Mouse (Mus musculus): ENCODE measurements at regions not wholly inside any gene's neighbourhood (a gene's known extent, or its start where the extent isn't known, plus 50 kb on each side); places are given as distances from the start of the nearest gene placed in this dataset.

DNA sequence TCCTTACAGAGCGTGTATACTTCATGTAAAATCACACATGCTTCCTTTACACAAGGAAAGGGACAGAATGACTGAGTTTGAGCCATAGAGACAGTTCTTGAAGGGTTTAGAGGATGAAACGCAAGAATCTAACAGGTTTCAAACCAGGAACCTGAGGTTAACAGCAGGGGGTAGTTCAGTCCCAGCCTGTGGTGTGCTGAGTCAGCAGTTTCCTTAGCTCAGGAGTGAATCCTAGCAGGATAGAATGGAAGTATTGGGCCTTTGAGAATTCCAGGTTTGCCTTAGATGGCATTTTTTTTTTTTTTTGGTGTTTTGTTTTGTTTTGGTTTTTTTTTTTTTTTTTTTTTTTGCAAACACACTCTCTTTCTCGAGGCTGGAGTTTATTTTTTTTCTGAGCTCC is 295.5 kb downstream of the Pmp22 start:
- TF ChIP-seq CHD2 (IDR thresholded peaks at IDR 0.05; ENCODE audit: low read depth, low read length) (no peak), ZNF384 (IDR thresholded peaks at IDR 0.05; ENCODE audit: low read depth, low read length) (peak; percentile 73), HCFC1 (IDR thresholded peaks at IDR 0.05; ENCODE audit: borderline replicate concordance, insufficient read depth, low read length) (no peak), ZC3H11A (IDR thresholded peaks at IDR 0.05; ENCODE audit: borderline replicate concordance, low read depth, low read length) (no peak), MAFK (IDR thresholded peaks at IDR 0.05; ENCODE audit: insufficient read depth, low read depth, low read length) (peak; percentile 100)
- in situ Hi-C loops (cut with MboI; ENCODE audit: low sequenced_read_pairs in 2 of 2, unreplicated experiment in 2 of 2): no loop called here
- no peak for DNase-seq (ENCODE audit: low read depth, low spot score)

DNA sequence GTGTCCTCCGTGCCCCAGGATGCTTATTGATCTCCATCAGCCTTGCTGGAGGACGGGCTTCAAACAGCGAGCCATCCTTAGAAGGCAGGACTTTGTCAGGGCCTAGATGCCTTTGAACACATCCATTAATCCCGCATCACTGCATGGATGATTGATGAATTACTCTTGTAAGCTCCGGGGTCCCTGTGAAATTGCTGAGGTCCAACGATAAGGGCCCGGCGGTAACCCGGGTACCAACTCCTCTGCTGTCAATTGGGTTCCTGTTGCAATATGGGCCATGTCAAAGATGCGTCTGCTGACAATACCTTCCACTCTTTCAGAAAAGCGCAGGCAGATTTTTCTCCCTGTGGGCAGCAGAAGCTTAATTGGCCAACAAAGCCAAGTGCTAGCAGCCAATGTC is 297.0 kb downstream of the Pmp22 start:
- TF ChIP-seq ZC3H11A (IDR thresholded peaks at IDR 0.05; ENCODE audit: borderline replicate concordance, low read depth, low read length) (no peak), HCFC1 (IDR thresholded peaks at IDR 0.05; ENCODE audit: borderline replicate concordance, insufficient read depth, low read length) (no peak), CHD2 (IDR thresholded peaks at IDR 0.05; ENCODE audit: low read depth, low read length) (no peak), MAFK (IDR thresholded peaks at IDR 0.05; ENCODE audit: insufficient read depth, low read depth, low read length) (no peak), ZNF384 (IDR thresholded peaks at IDR 0.05; ENCODE audit: low read depth, low read length) (no peak)
- in situ Hi-C loops (cut with MboI; ENCODE audit: low sequenced_read_pairs in 2 of 2, unreplicated experiment in 2 of 2): no loop called here
- H3K27ac ChIP-seq (ENCODE audit: insufficient read depth, low read depth, low read length, poor library complexity, severe bottlenecking): no peak overlapping the region

More for the DNA sequence above, 295.5 kb downstream of the Pmp22 start:
- Histone ChIP-seq H3K4me3 (ENCODE audit: insufficient read depth in 1 of 2, low read depth in 1 of 2, low read length in 2 of 2, poor library complexity in 1 of 2, severe bottlenecking in 1 of 2) (no peak overlapping the region), H3K27ac (ENCODE audit: insufficient read depth, low read depth, low read length, poor library complexity, severe bottlenecking) (no peak overlapping the region), H3K4me1 (ENCODE audit: control insufficient read depth in 2 of 2, insufficient read depth in 2 of 2, low read length in 2 of 2, poor library complexity in 1 of 2) (no peaks in the 10 kb centered on the region), H3K9me3 (ENCODE audit: control insufficient read depth, insufficient read depth, low read depth, low read length) (no peaks in the 10 kb centered on the region), H3K36me3 (ENCODE audit: control insufficient read depth, insufficient read depth, low read length, poor library complexity, severe bottlenecking) (no peaks in the 10 kb centered on the region), H3K9ac (ENCODE audit: insufficient read depth, low read depth, low read length, poor library complexity, severe bottlenecking) (no peak overlapping the region)

DNA sequence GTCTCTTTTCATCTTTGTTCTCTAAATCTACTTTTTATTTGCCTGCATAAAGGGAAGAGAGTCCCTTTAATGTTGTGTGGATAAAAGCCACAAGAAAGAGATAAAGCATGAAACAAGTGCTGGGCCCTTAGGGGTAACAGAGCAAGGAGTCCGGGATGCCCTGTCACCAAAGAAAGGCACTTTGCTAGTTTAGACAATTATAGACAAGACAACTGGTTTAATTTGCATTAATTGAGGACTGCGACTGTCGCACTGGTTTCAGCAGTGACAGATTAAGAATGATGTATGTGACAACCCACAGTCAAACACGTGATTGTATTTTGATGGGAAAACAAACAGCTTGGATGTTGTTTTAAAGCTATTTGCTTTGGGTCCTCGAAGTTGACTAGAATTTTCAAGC is 325.0 kb downstream of the Pmp22 start:
- H3K27ac ChIP-seq (ENCODE audit: insufficient read depth, low read depth, low read length, poor library complexity, severe bottlenecking): no peak overlapping the region
- peaks cover 6 to 11% of the 10 kb centered on the region in 2 experiments; a peak in 3 of 4 replicates for H3K4me1 ChIP-seq (ENCODE audit: control insufficient read depth in 2 of 2, insufficient read depth in 2 of 2, low read length in 2 of 2, poor library complexity in 1 of 2)
- H3K4me3 ChIP-seq (ENCODE audit: insufficient read depth in 1 of 2, low read depth in 1 of 2, low read length in 2 of 2, poor library complexity in 1 of 2, severe bottlenecking in 1 of 2): no peak overlapping the region
- no peak for DNase-seq (ENCODE audit: low read depth, low spot score)
- in situ Hi-C loops (cut with MboI; ENCODE audit: low sequenced_read_pairs in 2 of 2, unreplicated experiment in 2 of 2): no loop called here
- no peak overlapping the region for H3K9ac ChIP-seq (ENCODE audit: insufficient read depth, low read depth, low read length, poor library complexity, severe bottlenecking)
- H3K36me3 ChIP-seq (ENCODE audit: control insufficient read depth, insufficient read depth, low read length, poor library complexity, severe bottlenecking): no peaks in the 10 kb centered on the region
- TF ChIP-seq HCFC1 (IDR thresholded peaks at IDR 0.05; ENCODE audit: borderline replicate concordance, insufficient read depth, low read length): no peak
- no peak for TF ChIP-seq ZNF384 (IDR thresholded peaks at IDR 0.05; ENCODE audit: low read depth, low read length)
- TF ChIP-seq MAFK (IDR thresholded peaks at IDR 0.05; ENCODE audit: insufficient read depth, low read depth, low read length): no peak
- no peak for TF ChIP-seq CHD2 (IDR thresholded peaks at IDR 0.05; ENCODE audit: low read depth, low read length)
- TF ChIP-seq ZC3H11A (IDR thresholded peaks at IDR 0.05; ENCODE audit: borderline replicate concordance, low read depth, low read length): no peak
- no peaks in the 10 kb centered on the region for H3K9me3 ChIP-seq (ENCODE audit: control insufficient read depth, insufficient read depth, low read depth, low read length)

More for the DNA sequence above, 297.0 kb downstream of the Pmp22 start:
- no peak overlapping the region for H3K4me3 ChIP-seq (ENCODE audit: insufficient read depth in 1 of 2, low read depth in 1 of 2, low read length in 2 of 2, poor library complexity in 1 of 2, severe bottlenecking in 1 of 2)
- no peaks in the 10 kb centered on the region for H3K9me3 ChIP-seq (ENCODE audit: control insufficient read depth, insufficient read depth, low read depth, low read length)
- no peaks in the 10 kb centered on the region for H3K36me3 ChIP-seq (ENCODE audit: control insufficient read depth, insufficient read depth, low read length, poor library complexity, severe bottlenecking)
- H3K9ac ChIP-seq (ENCODE audit: insufficient read depth, low read depth, low read length, poor library complexity, severe bottlenecking): no peak overlapping the region
- DNase-seq (ENCODE audit: low read depth, low spot score): no peak
- H3K4me1 ChIP-seq (ENCODE audit: control insufficient read depth in 2 of 2, insufficient read depth in 2 of 2, low read length in 2 of 2, poor library complexity in 1 of 2): no peaks in the 10 kb centered on the region

DNA sequence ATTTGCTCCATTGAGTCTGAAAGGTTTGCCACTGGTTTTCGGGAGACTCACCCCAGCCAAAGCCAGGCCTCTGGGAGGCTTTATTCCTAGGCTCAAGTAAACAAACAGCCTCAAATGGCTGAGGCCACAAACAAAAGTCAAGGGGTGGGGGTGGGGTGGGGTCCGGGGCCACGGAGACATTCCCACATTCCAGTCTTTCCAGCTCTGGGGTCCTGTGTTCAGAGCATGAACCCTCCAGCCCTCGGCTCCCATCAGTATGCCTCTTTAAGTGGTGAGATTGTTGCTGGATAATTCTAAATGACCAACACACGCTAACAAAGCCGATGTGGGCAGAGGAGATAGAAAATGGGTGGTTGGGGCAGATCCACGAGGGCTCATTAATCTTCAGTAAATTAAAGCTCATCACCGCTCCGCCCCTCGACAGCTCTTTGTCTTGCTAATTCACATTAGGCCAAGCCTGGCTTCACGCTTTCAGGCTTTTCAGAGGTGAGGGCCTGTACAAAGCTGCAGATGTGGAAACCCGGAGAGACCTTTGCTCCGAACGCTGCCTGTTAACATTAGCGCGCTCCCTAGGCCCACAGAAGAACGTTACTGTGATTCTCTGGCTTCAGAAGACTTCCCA is 326.2 kb downstream of the Pmp22 start:
- in situ Hi-C loops (cut with MboI; ENCODE audit: low sequenced_read_pairs in 2 of 2, unreplicated experiment in 2 of 2): no loop called here
- H3K9ac ChIP-seq (ENCODE audit: insufficient read depth, low read depth, low read length, poor library complexity, severe bottlenecking): peak overlapping the region; percentile 37; the same call in 1 of the 2 replicates

More for the DNA sequence above, 326.2 kb downstream of the Pmp22 start:
- Histone ChIP-seq H3K4me3 (ENCODE audit: insufficient read depth in 1 of 2, low read depth in 1 of 2, low read length in 2 of 2, poor library complexity in 1 of 2, severe bottlenecking in 1 of 2) (peak overlapping the region in 1 of 2 experiments; percentile 52; a peak in 3 of 4 replicates), H3K36me3 (ENCODE audit: control insufficient read depth, insufficient read depth, low read length, poor library complexity, severe bottlenecking) (no peaks in the 10 kb centered on the region), H3K9me3 (ENCODE audit: control insufficient read depth, insufficient read depth, low read depth, low read length) (no peaks in the 10 kb centered on the region), H3K4me1 (ENCODE audit: control insufficient read depth in 2 of 2, insufficient read depth in 2 of 2, low read length in 2 of 2, poor library complexity in 1 of 2) (peaks cover 6 to 11% of the 10 kb centered on the region in 2 experiments; a peak in 3 of 4 replicates), H3K27ac (ENCODE audit: insufficient read depth, low read depth, low read length, poor library complexity, severe bottlenecking) (peak overlapping the region; percentile 76)
- peak; percentile 28; the same call in 1 of the 2 replicates for TF ChIP-seq HCFC1 (IDR thresholded peaks at IDR 0.05; ENCODE audit: borderline replicate concordance, insufficient read depth, low read length)
- TF ChIP-seq ZC3H11A (IDR thresholded peaks at IDR 0.05; ENCODE audit: borderline replicate concordance, low read depth, low read length): no peak
- no peak for TF ChIP-seq MAFK (IDR thresholded peaks at IDR 0.05; ENCODE audit: insufficient read depth, low read depth, low read length)
- DNase-seq (ENCODE audit: low read depth, low spot score): peak; percentile 72

Measured in ES-E14 (cell line).